Mouse (Mus musculus) lung, embryonic 14.5 days (tissue): ENCODE measurements at regions not wholly inside any gene's neighbourhood (a gene's known extent, or its start where the extent isn't known, plus 50 kb on each side); places are given as distances from the start of the nearest gene placed in this dataset.

ENCODE experiments used
- ATAC-seq: fragments of 200-750 bp; cut with Nextera tagmentation; 2 replicates; pipeline ENCODE4 v1.8.0; 2017; ENCODE audit warnings: mild to moderate bottlenecking, moderate TSS enrichment, moderate library complexity; ENCODE audit not compliant: insufficient read depth
- DNase-seq: peaks from one replicate; pipeline ENCODE4 v3.0.0-alpha.2; 2015
- H3K27ac ChIP-seq: fragments of 300-500 bp; sonication (generic); 2 replicates; pipeline ENCODE4 v1.5.1; 2014; ENCODE audit warnings: low read depth, mild to moderate bottlenecking, moderate library complexity
- H3K27me3 ChIP-seq: fragments of 300-500 bp; sonication (generic); 2 replicates; pipeline ENCODE4 v1.6.1; 2014; ENCODE audit warnings: low read length, control low read depth; ENCODE audit not compliant: insufficient read depth
- H3K36me3 ChIP-seq: fragments of 300-500 bp; sonication (generic); 2 replicates; pipeline ENCODE4 v1.6.1; 2014; ENCODE audit warnings: control low read depth; ENCODE audit not compliant: insufficient read depth
- H3K4me1 ChIP-seq: fragments of 300-500 bp; sonication (generic); 2 replicates; pipeline ENCODE4 v1.6.1; 2014; ENCODE audit warnings: antibody characterized with exemption, control low read depth; ENCODE audit not compliant: insufficient read depth
- H3K4me2 ChIP-seq: fragments of 300-500 bp; sonication (generic); 2 replicates; pipeline ENCODE4 v1.6.1; 2014; ENCODE audit warnings: mild to moderate bottlenecking
- H3K4me3 ChIP-seq: fragments of 300-500 bp; sonication (generic); 2 replicates; pipeline ENCODE4 v1.5.1; 2014; ENCODE audit warnings: low read depth, low read length
- H3K9ac ChIP-seq: fragments of 300-500 bp; sonication (generic); 2 replicates; pipeline ENCODE4 v1.6.1; 2014
- H3K9me3 ChIP-seq: fragments of 300-500 bp; sonication (generic); 2 replicates; pipeline ENCODE4 v1.6.1; 2016; ENCODE audit warnings: low read depth, low read length, control low read depth
- CTCF ChIP-seq: IDR thresholded peaks from 2 replicates; pipeline ENCODE4 v1.5.1; 2016; ENCODE audit warnings: antibody characterized with exemption, low read depth
- WGBS: fragments of 180-500 bp; shearing (Covaris S2); extraction: QIAGEN DNeasy Blood & Tissue Kit; methylation state at CpG from one replicate; pipeline ENCODE4 v1.1.7; 2014; 5-methylcytosine and 5-hydroxymethylcytosine counted together

- ATAC-seq (no peak), DNase-seq (no peak)
- 63% methylated on average over 11 of the region's 11 CpGs for WGBS
- Histone ChIP-seq H3K4me2 (no peak overlapping the region), H3K4me1 (no peaks in the 10 kb centered on the region), H3K27me3 (no peaks in the 10 kb centered on the region), H3K9ac (no peak overlapping the region), H3K9me3 (no peaks in the 10 kb centered on the region), H3K27ac (no peak overlapping the region), H3K4me3 (no peak overlapping the region), H3K36me3 (no peaks in the 10 kb centered on the region)
- TF ChIP-seq CTCF, result no peak
These were observed 78.2 kb upstream of the Dkk2 start for GRCm38 (mm10) chr3:132006912-132007311.

GRCm38 (mm10) chr3:132007356-132007755 is 77.7 kb upstream of the Dkk2 start:
- ATAC-seq (no peak), DNase-seq (no peak)
- Histone ChIP-seq H3K9me3 (no peaks in the 10 kb centered on the region), H3K4me3 (no peak overlapping the region), H3K4me2 (no peak overlapping the region), H3K9ac (no peak overlapping the region), H3K27me3 (no peaks in the 10 kb centered on the region), H3K27ac (no peak overlapping the region), H3K4me1 (no peaks in the 10 kb centered on the region), H3K36me3 (no peaks in the 10 kb centered on the region)
- WGBS, result 59% methylated on average over 4 of the region's 4 CpGs
- no peak for TF ChIP-seq CTCF

GRCm38 (mm10) chr3:132015205-132015604 is 69.9 kb upstream of the Dkk2 start:
- Histone ChIP-seq H3K36me3 (no peaks in the 10 kb centered on the region), H3K9me3 (no peaks in the 10 kb centered on the region), H3K4me1 (no peaks in the 10 kb centered on the region), H3K4me2 (no peak overlapping the region), H3K9ac (no peak overlapping the region), H3K27me3 (no peaks in the 10 kb centered on the region), H3K4me3 (no peak overlapping the region), H3K27ac (no peak overlapping the region)
- DNase-seq (peak; percentile 71), ATAC-seq (peak; percentile 51)
- WGBS, result 31% methylated on average over 6 of the region's 6 CpGs
- TF ChIP-seq CTCF, result no peak

GRCm38 (mm10) chr3:132017485-132018261 is 67.4 kb upstream of the Dkk2 start:
- DNase-seq, result no peak
- WGBS, result 39% methylated on average over 15 of the region's 15 CpGs
- Histone ChIP-seq H3K27me3 (no peaks in the 10 kb centered on the region), H3K4me2 (no peak overlapping the region), H3K9me3 (no peaks in the 10 kb centered on the region), H3K4me3 (no peak overlapping the region), H3K36me3 (no peaks in the 10 kb centered on the region), H3K27ac (no peak overlapping the region), H3K4me1 (peaks cover 5% of the 10 kb centered on the region; the same call in 1 of the 2 replicates), H3K9ac (no peak overlapping the region)
- no peak for TF ChIP-seq CTCF
- ATAC-seq, result no peak

GRCm38 (mm10) chr3:132018505-132018904 is 66.6 kb upstream of the Dkk2 start:
- Histone ChIP-seq H3K9ac (no peak overlapping the region), H3K4me2 (no peak overlapping the region), H3K9me3 (no peaks in the 10 kb centered on the region), H3K4me1 (peaks cover 5% of the 10 kb centered on the region; the same call in 1 of the 2 replicates), H3K27me3 (no peaks in the 10 kb centered on the region), H3K36me3 (no peaks in the 10 kb centered on the region), H3K27ac (no peak overlapping the region), H3K4me3 (no peak overlapping the region)
- ATAC-seq, result no peak
- no peak for TF ChIP-seq CTCF
- no peak for DNase-seq
- WGBS, result 63% methylated on average over 2 of the region's 2 CpGs

GRCm38 (mm10) chr3:132022032-132022431 is 63.1 kb upstream of the Dkk2 start:
- Histone ChIP-seq H3K4me3 (no peak overlapping the region), H3K27ac (no peak overlapping the region), H3K36me3 (no peaks in the 10 kb centered on the region), H3K4me2 (no peak overlapping the region), H3K9ac (no peak overlapping the region), H3K4me1 (peaks cover 5% of the 10 kb centered on the region; the same call in 1 of the 2 replicates), H3K27me3 (no peaks in the 10 kb centered on the region), H3K9me3 (no peaks in the 10 kb centered on the region)
- 28% methylated on average over 4 of the region's 4 CpGs for WGBS
- ATAC-seq (peak; percentile 71; the same call in 1 of the 2 replicates), DNase-seq (peak; percentile 50)
- TF ChIP-seq CTCF, result no peak

- Histone ChIP-seq H3K9me3 (no peaks in the 10 kb centered on the region), H3K27me3 (no peaks in the 10 kb centered on the region), H3K27ac (no peak overlapping the region), H3K4me2 (no peak overlapping the region), H3K9ac (no peak overlapping the region), H3K36me3 (no peaks in the 10 kb centered on the region), H3K4me3 (no peak overlapping the region), H3K4me1 (peaks cover 5% of the 10 kb centered on the region; the same call in 1 of the 2 replicates)
- peak; percentile 65 for DNase-seq
- TF ChIP-seq CTCF, result no peak
- 47% methylated on average over 6 of the region's 6 CpGs for WGBS
- ATAC-seq, result peak; percentile 58
These were observed 61.8 kb upstream of the Dkk2 start for GRCm38 (mm10) chr3:132023342-132023741.
